Mouse (Mus musculus) forebrain, embryonic 15.5 days (tissue): Measurements from ENCODE around the gene Clca3a1. TPM values are rescaled to one million over a fixed set of nuclear protein-coding genes. Genes with fewer than 3 reads are reported as not detected.
A peak's percentile ranks its signal among the peaks of the same experiment; 100 is the strongest.

ENCODE experiments used
- ATAC-seq: fragments of 200-750 bp; cut with Nextera tagmentation; replicated peaks from 2 replicates; pipeline ENCODE4 v1.8.0; 2017; ENCODE audit warnings: mild to moderate bottlenecking, moderate TSS enrichment, moderate library complexity
- H3K27ac ChIP-seq: fragments of 300-500 bp; sonication (generic); replicated peaks from 2 replicates; pipeline ENCODE4 v1.5.1; 2015; ENCODE audit warnings: mild to moderate bottlenecking, inconsistent platforms
- H3K27me3 ChIP-seq: fragments of 300-500 bp; sonication (generic); 2 replicates; pipeline ENCODE4 v1.6.1; 2015; ENCODE audit warnings: inconsistent platforms
- H3K36me3 ChIP-seq: fragments of 300-500 bp; sonication (generic); 2 replicates; pipeline ENCODE4 v1.6.1; 2015; ENCODE audit warnings: mild to moderate bottlenecking, inconsistent platforms
- H3K4me1 ChIP-seq: fragments of 300-500 bp; sonication (generic); 2 replicates; pipeline ENCODE4 v1.6.1; 2015; ENCODE audit warnings: inconsistent platforms
- H3K4me2 ChIP-seq: fragments of 300-500 bp; sonication (generic); replicated peaks from 2 replicates; pipeline ENCODE4 v1.6.1; 2015; ENCODE audit warnings: mild to moderate bottlenecking, inconsistent platforms
- H3K4me3 ChIP-seq: fragments of 300-500 bp; sonication (generic); 2 replicates; pipeline ENCODE4 v1.5.1; 2015; ENCODE audit warnings: mild to moderate bottlenecking, inconsistent platforms
- H3K9ac ChIP-seq: fragments of 300-500 bp; sonication (generic); replicated peaks from 2 replicates; pipeline ENCODE4 v1.6.1; 2015; ENCODE audit warnings: mild to moderate bottlenecking, inconsistent platforms
- H3K9me3 ChIP-seq: fragments of 300-500 bp; sonication (generic); 2 replicates; pipeline ENCODE4 v1.6.1; 2016; ENCODE audit warnings: inconsistent platforms
- WGBS: fragments of 180-500 bp; shearing (Covaris S2); methylation state at CpG from one replicate; pipeline ENCODE4 v1.1.7; 2015; ENCODE audit warnings: mixed read lengths; 5-methylcytosine and 5-hydroxymethylcytosine counted together
- polyA plus RNA-seq: library from polyadenylated mRNA; unstranded; fragments of >200 nt; fragmentation: Nextera tagmentation; extraction: Ambion mirVana; gene quantifications from 2 replicates; pipeline ENCODE4 v1.2.1, GENCODE M21; 2015

The Clca3a1 gene
- polyA plus RNA-seq, 1 experiment from 2014 or later: 0.59 TPM

- no peak for ATAC-seq
- Histone ChIP-seq H3K36me3 (peaks cover 64% of the 10 kb centered on the region), H3K4me1 (no peaks in the 10 kb centered on the region), H3K27ac (no peak overlapping the region), H3K9me3 (no peaks in the 10 kb centered on the region), H3K9ac (no peak overlapping the region), H3K27me3 (no peaks in the 10 kb centered on the region), H3K4me2 (no peak overlapping the region), H3K4me3 (no peak overlapping the region)
- WGBS: 92% methylated on average over 10 of the region's 10 CpGs
These were observed 66.7 kb downstream of the Clca3a1 start for GRCm38 (mm10) chr3:144694040-144694439.

GRCm38 (mm10) chr3:144692052-144692451, 68.7 kb downstream of the Clca3a1 start:
- Histone ChIP-seq H3K27ac (no peak overlapping the region), H3K4me2 (no peak overlapping the region), H3K9me3 (no peaks in the 10 kb centered on the region), H3K36me3 (peaks cover 56% of the 10 kb centered on the region), H3K4me1 (no peaks in the 10 kb centered on the region), H3K27me3 (no peaks in the 10 kb centered on the region), H3K4me3 (no peak overlapping the region), H3K9ac (no peak overlapping the region)
- 38% methylated on average over 3 of the region's 3 CpGs for WGBS
- ATAC-seq: peak; percentile 52

GRCm38 (mm10) chr3:144689236-144689635, 71.5 kb downstream of the Clca3a1 start:
- peak; percentile 57 for ATAC-seq
- peaks cover 29% of the 10 kb centered on the region for H3K36me3 ChIP-seq
- no peak overlapping the region for H3K4me3 ChIP-seq
- H3K27me3 ChIP-seq: no peaks in the 10 kb centered on the region
- H3K4me1 ChIP-seq: no peaks in the 10 kb centered on the region
- H3K9ac ChIP-seq: no peak overlapping the region
- H3K9me3 ChIP-seq: no peaks in the 10 kb centered on the region
- no peak overlapping the region for H3K27ac ChIP-seq
- no peak overlapping the region for H3K4me2 ChIP-seq
- WGBS: 13% methylated on average over 11 of the region's 11 CpGs

- no peak for ATAC-seq
- Histone ChIP-seq H3K9ac (no peak overlapping the region), H3K4me2 (no peak overlapping the region), H3K4me3 (no peak overlapping the region), H3K4me1 (no peaks in the 10 kb centered on the region), H3K27ac (no peak overlapping the region), H3K9me3 (no peaks in the 10 kb centered on the region), H3K36me3 (peaks cover 20% of the 10 kb centered on the region), H3K27me3 (no peaks in the 10 kb centered on the region)
- 78% methylated on average over 8 of the region's 8 CpGs for WGBS
These were observed 72.5 kb downstream of the Clca3a1 start for GRCm38 (mm10) chr3:144688284-144688683.

GRCm38 (mm10) chr3:144687618-144688017, 73.2 kb downstream of the Clca3a1 start:
- 92% methylated on average over 9 of the region's 9 CpGs for WGBS
- H3K4me3 ChIP-seq: no peak overlapping the region
- H3K4me1 ChIP-seq: no peaks in the 10 kb centered on the region
- ATAC-seq: no peak
- peaks cover 15% of the 10 kb centered on the region for H3K36me3 ChIP-seq
- H3K4me2 ChIP-seq: no peak overlapping the region
- no peak overlapping the region for H3K27ac ChIP-seq
- H3K27me3 ChIP-seq: no peaks in the 10 kb centered on the region
- no peak overlapping the region for H3K9ac ChIP-seq
- H3K9me3 ChIP-seq: no peaks in the 10 kb centered on the region

GRCm38 (mm10) chr3:144686146-144686545, 74.6 kb downstream of the Clca3a1 start:
- Histone ChIP-seq H3K4me1 (no peaks in the 10 kb centered on the region), H3K4me2 (no peak overlapping the region), H3K27ac (no peak overlapping the region), H3K4me3 (no peak overlapping the region), H3K9me3 (no peaks in the 10 kb centered on the region), H3K9ac (no peak overlapping the region), H3K27me3 (no peaks in the 10 kb centered on the region), H3K36me3 (peaks cover 10% of the 10 kb centered on the region)
- no peak for ATAC-seq
- 86% methylated on average over 5 of the region's 5 CpGs for WGBS

- Histone ChIP-seq H3K9ac (no peak overlapping the region), H3K27me3 (no peaks in the 10 kb centered on the region), H3K4me2 (no peak overlapping the region), H3K36me3 (no peaks in the 10 kb centered on the region), H3K4me3 (no peak overlapping the region), H3K9me3 (no peaks in the 10 kb centered on the region), H3K4me1 (no peaks in the 10 kb centered on the region), H3K27ac (no peak overlapping the region)
- no peak for ATAC-seq
- WGBS: 92% methylated on average over 12 of the region's 12 CpGs
These were observed 77.5 kb downstream of the Clca3a1 start for GRCm38 (mm10) chr3:144683136-144683814.

GRCm38 (mm10) chr3:144681542-144681941, 79.2 kb downstream of the Clca3a1 start:
- H3K4me3 ChIP-seq: no peak overlapping the region
- WGBS: 82% methylated on average over 5 of the region's 5 CpGs
- no peak overlapping the region for H3K27ac ChIP-seq
- no peaks in the 10 kb centered on the region for H3K27me3 ChIP-seq
- H3K36me3 ChIP-seq: no peaks in the 10 kb centered on the region
- no peak for ATAC-seq
- H3K4me2 ChIP-seq: no peak overlapping the region
- no peaks in the 10 kb centered on the region for H3K9me3 ChIP-seq
- H3K9ac ChIP-seq: no peak overlapping the region
- no peaks in the 10 kb centered on the region for H3K4me1 ChIP-seq

- H3K9me3 ChIP-seq: no peaks in the 10 kb centered on the region
- no peak overlapping the region for H3K27ac ChIP-seq
- no peaks in the 10 kb centered on the region for H3K27me3 ChIP-seq
- no peaks in the 10 kb centered on the region for H3K36me3 ChIP-seq
- no peak overlapping the region for H3K4me3 ChIP-seq
- ATAC-seq: no peak
- H3K4me1 ChIP-seq: no peaks in the 10 kb centered on the region
- 86% methylated on average over 8 of the region's 8 CpGs for WGBS
- no peak overlapping the region for H3K4me2 ChIP-seq
- no peak overlapping the region for H3K9ac ChIP-seq
These were observed 81.0 kb downstream of the Clca3a1 start for GRCm38 (mm10) chr3:144679701-144680159.

Other genes with a start within 250 kb of the Clca3a1 start
- 19.7 and 21.5 TPM in 2 replicates for gene Hs2st1, start 190.8 kb downstream of the Clca3a1 start, polyA plus RNA-seq
- 528 and 529 TPM in 2 replicates for gene Selenof, start 190.7 kb downstream of the Clca3a1 start, polyA plus RNA-seq
- 92.1 and 96.7 TPM in 2 replicates for gene Sh3glb1, start 40.6 kb downstream of the Clca3a1 start, polyA plus RNA-seq
- gene Clca3a2, start 58.5 kb upstream of the Clca3a1 start, polyA plus RNA-seq: 0.65 TPM in 1 of 2 replicates, not detected in the other
- not detected in 2 replicates for gene Clca3b, start 88.4 kb upstream of the Clca3a1 start, polyA plus RNA-seq
- not detected in 2 replicates for gene Clca4b, start 171.6 kb upstream of the Clca3a1 start, polyA plus RNA-seq
- gene Clca4a, start 214.1 kb upstream of the Clca3a1 start, polyA plus RNA-seq: not detected in 2 replicates